Mouse (Mus musculus): ENCODE measurements around the gene Gm281.

DNA sequence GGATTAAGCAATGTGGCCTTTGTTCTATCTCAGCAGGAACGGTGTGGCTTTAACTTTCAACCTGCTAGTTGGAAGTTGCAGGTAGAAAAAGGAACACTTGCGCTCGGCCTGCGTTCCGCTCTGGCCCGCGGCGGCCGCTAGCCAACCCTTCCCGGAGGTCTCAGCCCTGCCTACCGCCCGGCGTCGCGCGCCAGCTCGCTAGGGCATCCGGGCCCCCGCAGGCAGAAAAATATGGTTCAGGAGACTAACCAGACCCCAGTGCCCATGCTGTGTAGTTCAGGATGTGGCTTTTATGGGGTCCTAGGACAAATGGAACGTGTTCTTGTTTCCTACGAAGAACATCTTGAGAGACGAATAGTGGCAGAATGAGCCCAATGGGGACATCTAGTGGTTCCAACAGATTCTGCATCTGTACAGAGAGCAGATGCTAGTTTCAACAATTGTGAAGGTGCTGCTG is 12.6 kb downstream of the Gm281 start:
- TF ChIP-seq MAX (IDR thresholded peaks at IDR 0.05; ENCODE audit: low read depth) (no peak), MYOG (IDR thresholded peaks at IDR 0.05; ENCODE audit: control insufficient read depth in 1 of 3, insufficient read depth in 1 of 3, insufficient read length in 2 of 3, low read depth in 2 of 3) (no peak), POLR2A (IDR thresholded peaks at IDR 0.05; ENCODE audit: insufficient read length, low read depth) (no peak), TCF12 (IDR thresholded peaks at IDR 0.05; ENCODE audit: insufficient read depth, poor library complexity, severe bottlenecking) (no peak), CEBPB (IDR thresholded peaks at IDR 0.05; ENCODE audit: insufficient read depth, poor library complexity, severe bottlenecking) (no peak), SRF (IDR thresholded peaks at IDR 0.05; ENCODE audit: control insufficient read depth, insufficient read length, low read depth) (no peak), USF1 (IDR thresholded peaks at IDR 0.05; ENCODE audit: low read depth) (no peak)

Data from myocyte (in vitro differentiated cells).